Mouse (Mus musculus): ENCODE results near the gene Tgoln1.

GRCm38 (mm10) chr6:72566044-72566443 is 50.8 kb downstream of the Tgoln1 start:
- TF ChIP-seq CTCF (IDR thresholded peaks at IDR 0.05; ENCODE audit: control insufficient read depth, insufficient read depth, insufficient read length) (peak; percentile 66), USF1 (IDR thresholded peaks at IDR 0.05; ENCODE audit: low read depth) (no peak), MAX (IDR thresholded peaks at IDR 0.05) (no peak), FOSL1 (IDR thresholded peaks at IDR 0.05; ENCODE audit: insufficient read depth, low read length, poor library complexity, severe bottlenecking) (no peak), MYOG (IDR thresholded peaks at IDR 0.05; ENCODE audit: control insufficient read depth, extremely low read depth, insufficient read length) (no peak), CEBPB (IDR thresholded peaks at IDR 0.05; ENCODE audit: low read depth) (no peak), MYOD1 (IDR thresholded peaks at IDR 0.05; ENCODE audit: control insufficient read depth, insufficient read length, low read depth) (no peak)
